Mouse (Mus musculus) hindbrain, embryonic 11.5 days (tissue): ENCODE measurements at regions not wholly inside any gene's neighbourhood (a gene's known extent, or its start where the extent isn't known, plus 50 kb on each side); places are given as distances from the start of the nearest gene placed in this dataset.

Experiments
- ATAC-seq: fragments of 200-750 bp; cut with Nextera tagmentation; 2 replicates; pipeline ENCODE4 v1.8.0; 2017; ENCODE audit warnings: mild to moderate bottlenecking, moderate TSS enrichment, moderate library complexity; ENCODE audit not compliant: low FRiP score
- DNase-seq: peaks from one replicate; pipeline ENCODE4 v3.0.0-alpha.2; 2015; ENCODE audit warnings: low spot score
- H3K27ac ChIP-seq: fragments of 300-500 bp; sonication (generic); 2 replicates; pipeline ENCODE4 v1.5.1; 2014; ENCODE audit warnings: mild to moderate bottlenecking, low read depth, low read length
- H3K27me3 ChIP-seq: fragments of 300-500 bp; sonication (generic); 2 replicates; pipeline ENCODE4 v1.6.1; 2014; ENCODE audit warnings: mild to moderate bottlenecking, low read length, moderate library complexity, mixed read lengths; ENCODE audit not compliant: control insufficient read depth, insufficient read depth
- H3K36me3 ChIP-seq: fragments of 300-500 bp; sonication (generic); 2 replicates; pipeline ENCODE4 v1.6.1; 2014; ENCODE audit warnings: mild to moderate bottlenecking, low read length, moderate library complexity, mixed read lengths; ENCODE audit not compliant: control insufficient read depth, insufficient read depth
- H3K4me1 ChIP-seq: fragments of 300-500 bp; sonication (generic); replicated peaks from 2 replicates; pipeline ENCODE4 v1.6.1; 2014; ENCODE audit warnings: low read length, mixed read lengths; ENCODE audit not compliant: control insufficient read depth, insufficient read depth
- H3K4me2 ChIP-seq: fragments of 300-500 bp; sonication (generic); replicated peaks from 2 replicates; pipeline ENCODE4 v1.6.1; 2014; ENCODE audit warnings: mild to moderate bottlenecking, low read depth, low read length
- H3K4me3 ChIP-seq: fragments of 300-500 bp; sonication (generic); 2 replicates; pipeline ENCODE4 v1.5.1; 2014; ENCODE audit warnings: low read depth, low read length
- H3K9ac ChIP-seq: fragments of 300-500 bp; sonication (generic); 2 replicates; pipeline ENCODE4 v1.6.1; 2014; ENCODE audit warnings: low read depth, low read length
- H3K9me3 ChIP-seq: fragments of 300-500 bp; sonication (generic); 2 replicates; pipeline ENCODE4 v1.6.1; 2016; ENCODE audit warnings: low read length; ENCODE audit not compliant: control insufficient read depth
- WGBS: fragments of 180-500 bp; shearing (Covaris S2); extraction: QIAGEN DNeasy Blood & Tissue Kit; methylation state at CpG from one replicate; pipeline ENCODE4 v1.1.7; 2014; 5-methylcytosine and 5-hydroxymethylcytosine counted together

- no peaks in the 10 kb centered on the region for H3K9me3 ChIP-seq
- ATAC-seq (no peak), DNase-seq (no peak)
- no peaks in the 10 kb centered on the region for H3K4me1 ChIP-seq
- H3K27ac ChIP-seq = no peak overlapping the region
- H3K4me3 ChIP-seq = no peak overlapping the region
- H3K9ac ChIP-seq = no peak overlapping the region
- no peaks in the 10 kb centered on the region for H3K27me3 ChIP-seq
- no peak overlapping the region for H3K4me2 ChIP-seq
- WGBS = 57% methylated on average over 11 of the region's 11 CpGs
- H3K36me3 ChIP-seq = no peaks in the 10 kb centered on the region
Observed at GRCm38 (mm10) chr13:37619841-37620725, 158.1 kb upstream of the Rreb1 start.

GRCm38 (mm10) chr13:37621319-37622050 lies 156.7 kb upstream of the Rreb1 start:
- H3K27ac ChIP-seq = no peak overlapping the region
- ATAC-seq = no peak
- 95% methylated on average over 5 of the region's 5 CpGs for WGBS

GRCm38 (mm10) chr13:37622366-37623088 lies 155.7 kb upstream of the Rreb1 start:
- no peak overlapping the region for H3K4me3 ChIP-seq
- H3K36me3 ChIP-seq = no peaks in the 10 kb centered on the region
- no peak overlapping the region for H3K4me2 ChIP-seq
- no peaks in the 10 kb centered on the region for H3K27me3 ChIP-seq
- H3K4me1 ChIP-seq = no peaks in the 10 kb centered on the region
- DNase-seq (no peak), ATAC-seq (no peak)
- 80% methylated on average over 6 of the region's 6 CpGs for WGBS
- no peaks in the 10 kb centered on the region for H3K9me3 ChIP-seq
- no peak overlapping the region for H3K9ac ChIP-seq
- no peak overlapping the region for H3K27ac ChIP-seq

More at GRCm38 (mm10) chr13:37621319-37622050, 156.7 kb upstream of the Rreb1 start:
- no peaks in the 10 kb centered on the region for H3K36me3 ChIP-seq
- no peaks in the 10 kb centered on the region for H3K27me3 ChIP-seq
- no peak overlapping the region for H3K4me2 ChIP-seq
- H3K9ac ChIP-seq = no peak overlapping the region
- no peaks in the 10 kb centered on the region for H3K9me3 ChIP-seq
- H3K4me1 ChIP-seq = no peaks in the 10 kb centered on the region
- no peak for DNase-seq
- no peak overlapping the region for H3K4me3 ChIP-seq

DNA sequence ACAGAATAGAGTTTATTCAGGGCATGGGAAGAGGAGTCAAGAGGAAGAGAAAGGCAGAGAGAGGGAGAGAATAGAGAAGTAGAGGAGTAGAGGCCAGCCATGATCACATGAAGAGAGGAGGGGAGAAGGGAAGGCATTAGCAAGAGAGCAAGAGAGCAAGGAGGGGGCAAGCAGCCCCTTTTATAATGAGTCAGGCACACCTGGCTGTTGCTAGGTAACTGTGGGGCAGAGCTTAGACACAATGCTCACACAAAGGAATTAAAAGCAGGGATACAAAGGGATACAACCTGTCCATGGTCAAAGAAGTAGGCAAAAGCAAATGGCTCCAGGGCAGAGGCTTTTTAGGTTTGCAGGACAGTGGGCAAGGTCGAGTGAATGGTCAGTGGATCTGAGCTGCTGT lies 153.5 kb upstream of the Rreb1 start:
- no peak overlapping the region for H3K27ac ChIP-seq
- H3K4me2 ChIP-seq = no peak overlapping the region
- H3K4me3 ChIP-seq = no peak overlapping the region
- H3K9ac ChIP-seq = no peak overlapping the region
- ATAC-seq (no peak), DNase-seq (no peak)
- no peaks in the 10 kb centered on the region for H3K4me1 ChIP-seq
- 56% methylated on average over 1 of the region's 1 CpGs for whole genome bisulfite sequencing
- H3K27me3 ChIP-seq = no peaks in the 10 kb centered on the region
- no peaks in the 10 kb centered on the region for H3K36me3 ChIP-seq
- no peaks in the 10 kb centered on the region for H3K9me3 ChIP-seq

DNA sequence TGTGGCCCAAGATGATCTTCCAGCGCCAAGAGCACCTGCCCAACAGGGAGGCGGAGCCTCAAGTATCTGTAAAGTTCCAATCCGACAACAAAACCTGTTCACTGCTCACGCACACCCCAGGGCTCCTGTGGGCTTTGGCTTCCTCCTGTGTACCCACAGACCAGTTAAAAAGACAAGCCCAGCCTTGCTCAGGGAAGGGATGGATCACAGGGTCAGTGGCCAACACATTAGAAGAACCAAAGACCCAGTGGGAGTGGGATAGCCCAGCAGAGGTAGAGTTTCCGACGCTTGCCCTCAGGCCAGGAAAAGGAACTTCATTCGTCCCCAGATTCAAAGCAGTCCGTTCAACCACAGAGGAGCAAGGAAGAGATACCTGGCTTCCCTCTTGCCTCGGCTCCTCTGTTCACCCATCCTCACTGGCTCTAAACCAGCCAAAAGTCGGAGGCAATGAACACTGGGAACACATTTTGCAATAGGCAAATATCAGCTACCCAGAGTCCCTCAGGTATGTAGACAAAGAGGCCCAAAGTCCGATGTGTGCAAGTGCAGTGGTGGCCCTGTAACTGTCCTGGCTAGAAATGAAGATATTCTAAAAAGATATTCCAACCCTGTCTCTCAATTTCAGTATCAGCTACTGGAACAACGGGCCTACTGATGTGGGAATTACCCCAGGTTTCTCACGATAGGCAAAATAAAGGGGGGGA lies 152.5 kb upstream of the Rreb1 start:
- Histone ChIP-seq H3K4me1 (no peaks in the 10 kb centered on the region), H3K27me3 (no peaks in the 10 kb centered on the region), H3K4me3 (no peak overlapping the region), H3K9me3 (no peaks in the 10 kb centered on the region), H3K36me3 (no peaks in the 10 kb centered on the region), H3K27ac (no peak overlapping the region), H3K9ac (no peak overlapping the region), H3K4me2 (no peak overlapping the region)
- 88% methylated on average over 13 of the region's 13 CpGs for WGBS
- DNase-seq (no peak), ATAC-seq (no peak)

GRCm38 (mm10) chr13:37628391-37629270 lies 149.6 kb upstream of the Rreb1 start:
- Histone ChIP-seq H3K27me3 (no peaks in the 10 kb centered on the region), H3K4me2 (no peak overlapping the region), H3K9ac (no peak overlapping the region), H3K4me1 (no peaks in the 10 kb centered on the region), H3K4me3 (no peak overlapping the region), H3K27ac (no peak overlapping the region), H3K9me3 (no peaks in the 10 kb centered on the region), H3K36me3 (no peaks in the 10 kb centered on the region)
- WGBS = 63% methylated on average over 16 of the region's 16 CpGs
- ATAC-seq (no peak), DNase-seq (no peak)

GRCm38 (mm10) chr13:37629271-37629899 lies 148.8 kb upstream of the Rreb1 start:
- ATAC-seq (no peak), DNase-seq (no peak)
- H3K4me2 ChIP-seq = no peak overlapping the region
- H3K27me3 ChIP-seq = no peaks in the 10 kb centered on the region
- no peaks in the 10 kb centered on the region for H3K36me3 ChIP-seq
- H3K9me3 ChIP-seq = no peaks in the 10 kb centered on the region
- H3K4me1 ChIP-seq = no peaks in the 10 kb centered on the region
- no peak overlapping the region for H3K27ac ChIP-seq
- no peak overlapping the region for H3K9ac ChIP-seq
- 75% methylated on average over 6 of the region's 6 CpGs for WGBS
- no peak overlapping the region for H3K4me3 ChIP-seq
